Mouse (Mus musculus): ENCODE data around the gene Akap17b.

Akap17b gene

DNA sequence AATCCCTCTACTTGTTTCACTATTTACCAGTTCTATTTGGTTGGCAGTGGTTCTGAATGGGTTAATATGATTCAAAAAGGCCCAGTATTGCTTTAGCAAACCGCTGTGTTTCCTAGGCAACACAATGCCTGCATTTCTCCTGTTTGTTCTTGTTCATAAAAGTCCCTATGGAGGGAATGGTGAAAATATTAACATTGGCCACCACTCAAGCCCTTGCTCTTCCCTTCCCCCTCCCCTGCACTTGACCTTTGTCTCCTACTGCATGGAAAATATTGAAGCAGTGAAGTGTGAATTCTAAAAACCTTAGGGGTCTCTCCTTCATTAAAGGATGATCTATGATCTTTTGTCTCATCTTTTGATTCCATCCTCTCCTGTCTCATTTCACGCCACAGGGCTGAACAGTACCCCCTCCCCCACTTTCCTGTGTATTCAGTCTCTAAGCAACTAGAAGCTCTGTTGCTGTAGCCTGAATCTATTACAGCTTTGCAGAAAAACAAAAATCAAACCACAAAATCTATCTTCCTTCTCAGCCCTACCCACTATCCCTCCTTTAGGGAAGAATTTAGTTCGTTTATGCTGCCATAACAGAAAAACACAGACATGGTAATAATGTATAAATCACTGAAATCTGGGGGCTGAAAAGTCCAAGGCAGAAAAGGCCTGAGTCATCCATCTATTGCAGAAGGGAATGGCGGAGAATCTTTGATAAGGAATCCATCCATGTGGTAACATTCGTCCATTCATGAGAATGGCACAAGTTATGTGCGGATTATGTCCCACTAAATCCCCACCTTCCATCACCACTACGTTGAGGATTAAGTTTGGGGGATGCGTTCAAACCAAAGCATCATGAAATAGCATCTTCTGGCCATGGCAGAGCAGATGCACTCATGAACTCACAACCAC, 57.6 kb downstream of the Akap17b start:
- DNase-seq (ENCODE audit: low read depth): no peak

DNA sequence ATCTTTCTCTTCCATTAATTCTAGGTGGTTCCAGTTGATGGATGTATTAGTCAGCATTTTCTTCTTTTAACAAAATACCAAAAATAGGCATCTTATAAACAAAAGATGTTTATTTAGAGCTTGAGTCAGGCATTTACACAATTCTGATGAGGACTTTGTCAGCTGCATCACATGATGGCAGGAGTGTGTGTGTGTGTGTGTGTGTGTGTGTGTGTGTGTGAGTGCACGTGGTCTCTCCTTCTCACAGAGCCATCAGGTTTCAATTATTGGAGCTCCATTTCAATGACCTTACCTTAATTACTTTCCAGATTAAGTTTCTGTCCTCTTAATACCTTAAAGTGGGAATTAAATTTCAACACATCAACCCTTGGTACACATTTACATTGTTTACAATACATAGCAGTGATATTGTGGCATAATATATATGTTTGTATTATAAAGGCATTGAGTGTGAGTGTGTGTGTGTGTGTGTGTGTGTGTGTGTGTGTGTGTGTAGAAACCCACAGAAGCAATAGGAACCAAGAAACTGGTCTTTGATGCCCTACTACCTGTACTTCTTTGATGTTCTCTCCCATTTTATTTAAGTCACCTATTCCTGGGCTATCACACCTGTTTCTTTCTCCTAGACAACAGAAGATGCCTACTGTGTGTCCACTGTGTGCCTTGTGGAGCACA, 58.4 kb downstream of the Akap17b start:
- DNase-seq (ENCODE audit: low read depth): no peak

DNA sequence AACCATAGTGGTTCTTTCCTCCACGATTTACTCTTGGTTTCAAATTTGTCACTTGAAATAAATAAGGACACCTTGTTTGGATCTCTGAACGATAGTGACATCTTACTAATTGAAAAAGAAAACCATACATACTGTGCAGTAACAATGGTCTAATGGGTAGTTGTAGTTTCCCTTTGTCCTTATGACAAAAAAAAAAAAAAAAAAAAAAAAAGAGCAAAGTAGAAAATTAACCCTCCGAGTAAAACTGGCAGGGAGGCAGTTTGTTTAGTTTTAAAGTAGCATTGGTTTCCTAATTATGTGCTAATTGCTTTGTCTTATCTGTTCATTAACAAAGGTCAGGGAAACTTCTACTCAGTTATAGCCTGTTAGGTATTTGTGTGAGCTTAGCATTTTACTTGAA, 83.1 kb downstream of the Akap17b start:
- no peak for DNase-seq (ENCODE audit: low read depth)

DNA sequence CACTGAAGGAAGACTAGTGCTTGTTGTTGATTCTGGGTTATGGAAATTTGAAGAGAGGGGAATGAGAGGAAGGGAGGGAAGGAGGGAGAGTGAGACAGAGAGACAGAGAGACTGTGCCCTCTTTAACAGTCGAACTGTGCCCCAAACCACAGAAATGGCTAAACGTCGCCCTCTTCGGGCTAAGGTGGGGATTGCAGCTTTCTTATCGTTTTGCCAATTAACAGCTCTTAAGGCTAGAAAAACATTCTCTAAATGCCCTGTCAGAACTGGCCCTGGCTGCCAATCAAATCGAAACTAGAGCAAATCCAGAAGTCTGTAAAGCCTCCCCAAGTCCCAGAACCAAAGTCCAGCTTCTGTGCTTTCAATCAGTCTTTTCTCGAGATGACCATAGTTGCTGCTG, 83.5 kb downstream of the Akap17b start:
- DNase-seq (ENCODE audit: low read depth): peak; percentile 59

DNA sequence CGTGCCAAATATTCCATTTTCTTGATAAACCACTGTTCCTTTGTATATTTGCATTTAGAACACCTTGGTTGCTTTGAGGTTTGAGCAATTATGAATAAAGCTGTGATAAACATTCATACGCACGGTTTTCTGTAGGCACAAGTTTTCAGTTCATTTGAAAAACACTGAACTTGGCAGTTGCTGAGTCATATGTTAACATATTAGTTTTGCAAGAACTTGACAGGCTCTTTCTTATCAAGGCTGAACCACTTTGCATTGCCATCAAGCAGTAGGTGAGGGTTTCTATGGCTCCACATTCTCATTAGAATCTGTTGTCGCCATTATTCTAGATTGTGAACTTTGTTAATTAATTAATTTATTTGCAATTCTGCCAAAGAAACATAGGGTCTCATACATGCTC, 85.0 kb downstream of the Akap17b start:
- DNase-seq (ENCODE audit: low read depth): peak; percentile 6

Data from 416B (cell line).